Mouse (Mus musculus) liver, embryonic 16.5 days (tissue): Measurements from ENCODE around the gene Spout1. TPM values are rescaled to one million over a fixed set of nuclear protein-coding genes. Genes with fewer than 3 reads are reported as not detected.
"Not testable (repeated sequence)": the region's sequence is repeated elsewhere in the genome, so short reads cannot be mapped to it uniquely, and the experiment has no call there.

Experiments used
- ATAC-seq: fragments of 200-750 bp; cut with Nextera tagmentation; 2 replicates; pipeline ENCODE4 v1.8.0; 2017; ENCODE audit warnings: low read depth, mild to moderate bottlenecking, moderate number of reproducible peaks, moderate library complexity
- H3K27ac ChIP-seq: fragments of 300-500 bp; sonication (generic); 2 replicates; pipeline ENCODE4 v1.5.1; 2014; ENCODE audit warnings: mild to moderate bottlenecking, low read length
- H3K27me3 ChIP-seq: fragments of 300-500 bp; sonication (generic); 2 replicates; pipeline ENCODE4 v1.6.1; 2014; ENCODE audit warnings: low read depth, low read length, mixed read lengths; ENCODE audit not compliant: control insufficient read depth, insufficient read depth
- H3K36me3 ChIP-seq: fragments of 300-500 bp; sonication (generic); 2 replicates; pipeline ENCODE4 v1.6.1; 2014; ENCODE audit warnings: mild to moderate bottlenecking; ENCODE audit not compliant: control insufficient read depth, insufficient read depth
- H3K4me1 ChIP-seq: fragments of 300-500 bp; sonication (generic); 2 replicates; pipeline ENCODE4 v1.6.1; 2014; ENCODE audit warnings: low read depth, low read length, mixed read lengths; ENCODE audit not compliant: control insufficient read depth
- H3K4me2 ChIP-seq: fragments of 300-500 bp; sonication (generic); 2 replicates; pipeline ENCODE4 v1.6.1; 2014; ENCODE audit warnings: low read depth, low read length, mixed read lengths
- H3K4me3 ChIP-seq: fragments of 300-500 bp; sonication (generic); 2 replicates; pipeline ENCODE4 v1.5.1; 2014; ENCODE audit warnings: low read depth, mild to moderate bottlenecking, low read length
- H3K9ac ChIP-seq: fragments of 300-500 bp; sonication (generic); 2 replicates; pipeline ENCODE4 v1.6.1; 2014; ENCODE audit warnings: low read depth, low read length
- H3K9me3 ChIP-seq: fragments of 300-500 bp; sonication (generic); replicated peaks from 2 replicates; pipeline ENCODE4 v1.6.1; 2016; ENCODE audit warnings: low read length; ENCODE audit not compliant: control insufficient read depth
- WGBS: fragments of 180-500 bp; shearing (Covaris S2); extraction: QIAGEN DNeasy Blood & Tissue Kit; methylation state at CpG from one replicate; pipeline ENCODE4 v1.1.7; 2014; ENCODE audit not compliant: insufficient replicate concordance; 5-methylcytosine and 5-hydroxymethylcytosine counted together
- polyA plus RNA-seq: library from polyadenylated mRNA; unstranded; fragments of >200 nt; fragmentation: Nextera tagmentation; extraction: Ambion mirVana; gene quantifications from 2 replicates; pipeline ENCODE4 v1.2.1, GENCODE M21; 2015

Gene Spout1
- polyA plus RNA-seq, 1 experiment from 2014 or later, result 22.5 TPM

DNA sequence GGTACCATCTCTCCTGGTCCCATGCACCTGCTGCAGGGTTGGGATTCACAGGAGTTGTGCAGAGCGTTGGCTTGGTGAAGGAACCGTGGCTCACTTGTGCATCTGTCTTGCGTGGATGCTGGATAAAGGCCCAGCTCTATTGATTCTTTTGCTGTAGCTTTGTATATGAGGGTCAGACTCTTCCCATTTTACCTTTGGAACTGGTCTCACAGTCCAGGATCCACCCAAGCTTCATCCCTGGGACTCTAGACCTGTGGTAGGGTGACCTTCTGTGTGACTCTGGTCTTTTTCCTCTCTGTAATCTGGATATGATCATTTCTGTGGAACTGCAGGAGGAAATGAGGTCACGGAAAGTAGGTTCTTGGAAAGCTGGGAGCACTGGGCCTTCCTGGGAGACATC lies 33.8 kb downstream of the Spout1 start:
- H3K36me3 ChIP-seq, result peaks cover 20% of the 10 kb centered on the region
- no peaks in the 10 kb centered on the region for H3K27me3 ChIP-seq
- no peak overlapping the region for H3K4me3 ChIP-seq
- no peak overlapping the region for H3K9ac ChIP-seq
- ATAC-seq, result no peak
- H3K27ac ChIP-seq, result no peak overlapping the region
- no peak overlapping the region for H3K4me2 ChIP-seq
- WGBS, result 86% methylated on average over 4 of the region's 4 CpGs
- H3K9me3 ChIP-seq, result no peaks in the 10 kb centered on the region
- H3K4me1 ChIP-seq, result no peaks in the 10 kb centered on the region

DNA sequence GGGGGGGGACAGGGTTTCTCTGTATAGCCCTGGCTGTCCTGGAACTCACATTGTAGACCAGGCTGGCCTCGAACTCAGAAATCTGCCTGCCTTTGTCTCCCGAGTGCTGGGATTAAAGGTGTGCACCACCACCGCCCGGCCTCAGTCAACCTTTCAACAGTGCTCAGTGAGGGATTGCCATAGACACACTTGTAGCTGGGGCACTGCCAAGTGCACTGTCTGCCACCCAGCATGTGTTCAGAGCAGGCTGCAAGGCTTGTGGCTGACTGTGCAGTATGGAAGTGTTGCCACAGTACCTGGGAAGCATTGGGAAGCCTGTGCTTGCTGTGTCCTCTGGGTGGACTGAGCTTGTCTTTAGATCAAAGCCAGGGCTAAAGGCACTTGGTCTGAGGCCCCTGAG lies 38.2 kb downstream of the Spout1 start:
- WGBS, result 75% methylated on average over 4 of the region's 4 CpGs
- H3K4me3 ChIP-seq, H3K27me3 ChIP-seq, H3K9me3 ChIP-seq, H3K4me2 ChIP-seq, ATAC-seq, H3K9ac ChIP-seq, H3K36me3 ChIP-seq, H3K27ac ChIP-seq: not testable (repeated sequence)
- H3K4me1 ChIP-seq, result peaks cover 18% of the 10 kb centered on the region

DNA sequence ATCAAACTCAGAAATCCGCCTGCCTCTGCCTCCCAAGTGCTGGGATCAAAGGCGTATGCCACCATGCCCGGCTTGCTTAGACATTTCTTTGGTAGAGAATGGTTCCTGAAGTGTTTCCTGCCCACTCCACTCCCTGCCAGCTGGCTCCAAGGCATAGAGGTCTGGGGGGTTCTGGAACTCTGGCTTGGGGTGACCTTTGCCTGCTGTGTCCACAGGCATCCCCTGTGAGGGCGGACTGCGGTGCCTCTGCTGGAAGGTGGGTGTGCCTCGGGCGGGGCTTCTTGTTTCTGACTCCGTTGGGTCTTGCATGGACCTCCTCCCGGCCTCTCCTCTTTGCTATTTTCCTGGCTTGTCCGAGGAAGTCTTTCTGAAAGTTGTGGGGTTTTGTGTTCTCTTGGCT lies 41.8 kb downstream of the Spout1 start:
- Histone ChIP-seq H3K4me1 (peaks cover 36% of the 10 kb centered on the region), H3K9me3 (no peaks in the 10 kb centered on the region), H3K4me3 (no peak overlapping the region), H3K4me2 (no peak overlapping the region), H3K36me3 (no peaks in the 10 kb centered on the region; the same call in 1 of the 2 replicates), H3K27ac (no peak overlapping the region), H3K9ac (no peak overlapping the region), H3K27me3 (no peaks in the 10 kb centered on the region)
- 56% methylated on average over 10 of the region's 10 CpGs for WGBS
- ATAC-seq, result no peak

DNA sequence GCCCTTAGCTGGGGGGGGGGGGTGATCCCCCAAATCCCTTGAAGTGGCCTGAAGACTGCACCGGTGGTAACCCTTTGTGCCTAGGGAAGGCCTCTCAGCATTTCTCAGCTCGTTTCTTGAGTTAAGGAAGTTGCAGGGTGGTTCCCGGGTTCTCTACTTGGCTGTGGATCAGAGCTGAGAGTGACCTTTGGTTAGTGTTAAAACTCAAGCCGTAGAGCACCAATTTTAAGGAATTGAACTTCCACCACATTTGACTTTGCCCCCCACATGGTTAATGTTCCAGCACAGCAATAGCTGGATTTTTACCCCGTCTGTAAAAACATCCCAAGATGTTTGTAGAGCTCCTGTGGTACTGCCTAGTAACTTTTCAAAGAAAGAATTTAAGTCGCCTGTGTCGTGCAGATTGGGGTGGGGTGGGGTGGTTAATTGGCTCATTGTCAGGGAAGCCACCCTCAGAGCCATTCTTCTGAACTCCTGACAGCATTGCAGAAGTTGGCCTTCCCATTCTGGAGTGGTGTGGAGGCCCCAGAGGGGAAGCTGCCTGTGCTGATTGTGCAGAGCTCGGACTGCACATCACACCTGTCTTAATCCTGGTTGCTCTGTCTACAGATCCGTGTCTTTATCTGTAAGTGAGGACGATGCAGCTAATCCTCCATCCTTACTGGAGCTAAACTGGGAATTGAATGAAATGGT lies 43.2 kb downstream of the Spout1 start:
- H3K27ac ChIP-seq, result peak overlapping the region; percentile 71; the same call in 1 of the 2 replicates
- WGBS, result 31% methylated on average over 10 of the region's 10 CpGs

DNA sequence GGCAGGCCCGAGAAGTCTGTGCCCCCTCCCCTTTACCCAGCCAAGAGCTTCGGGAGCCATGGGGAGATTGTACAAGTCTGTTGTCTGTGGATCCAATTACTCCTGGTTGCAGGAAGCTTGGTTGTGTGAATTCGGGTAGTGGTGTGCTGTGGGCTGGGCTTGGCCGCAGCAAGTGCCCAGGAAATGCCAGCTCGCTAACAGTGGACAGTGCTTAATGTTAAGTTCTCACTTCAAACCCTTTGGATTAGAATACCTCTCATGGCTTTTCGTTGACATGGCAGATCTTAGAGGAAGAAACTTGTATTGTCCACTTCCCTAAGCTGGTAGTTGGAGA lies 43.9 kb downstream of the Spout1 start:
- no peak for ATAC-seq
- peak overlapping the region; percentile 71 for H3K27ac ChIP-seq
- WGBS, result 8% methylated on average over 6 of the region's 6 CpGs
- H3K36me3 ChIP-seq, result no peaks in the 10 kb centered on the region; the same call in 1 of the 2 replicates
- no peaks in the 10 kb centered on the region for H3K9me3 ChIP-seq
- H3K4me1 ChIP-seq, result peaks cover 36% of the 10 kb centered on the region
- peak overlapping the region; percentile 86 for H3K9ac ChIP-seq
- no peaks in the 10 kb centered on the region for H3K27me3 ChIP-seq
- H3K4me2 ChIP-seq, result peak overlapping the region; percentile 89
- H3K4me3 ChIP-seq, result peak overlapping the region; percentile 88

More for the DNA sequence above, 43.2 kb downstream of the Spout1 start:
- no peaks in the 10 kb centered on the region for H3K27me3 ChIP-seq
- peak overlapping the region; percentile 86 for H3K9ac ChIP-seq
- H3K4me3 ChIP-seq, result peak overlapping the region; percentile 88
- H3K36me3 ChIP-seq, result no peaks in the 10 kb centered on the region; the same call in 1 of the 2 replicates
- no peaks in the 10 kb centered on the region for H3K9me3 ChIP-seq
- peaks cover 36% of the 10 kb centered on the region for H3K4me1 ChIP-seq
- no peak for ATAC-seq
- H3K4me2 ChIP-seq, result peak overlapping the region; percentile 89

DNA sequence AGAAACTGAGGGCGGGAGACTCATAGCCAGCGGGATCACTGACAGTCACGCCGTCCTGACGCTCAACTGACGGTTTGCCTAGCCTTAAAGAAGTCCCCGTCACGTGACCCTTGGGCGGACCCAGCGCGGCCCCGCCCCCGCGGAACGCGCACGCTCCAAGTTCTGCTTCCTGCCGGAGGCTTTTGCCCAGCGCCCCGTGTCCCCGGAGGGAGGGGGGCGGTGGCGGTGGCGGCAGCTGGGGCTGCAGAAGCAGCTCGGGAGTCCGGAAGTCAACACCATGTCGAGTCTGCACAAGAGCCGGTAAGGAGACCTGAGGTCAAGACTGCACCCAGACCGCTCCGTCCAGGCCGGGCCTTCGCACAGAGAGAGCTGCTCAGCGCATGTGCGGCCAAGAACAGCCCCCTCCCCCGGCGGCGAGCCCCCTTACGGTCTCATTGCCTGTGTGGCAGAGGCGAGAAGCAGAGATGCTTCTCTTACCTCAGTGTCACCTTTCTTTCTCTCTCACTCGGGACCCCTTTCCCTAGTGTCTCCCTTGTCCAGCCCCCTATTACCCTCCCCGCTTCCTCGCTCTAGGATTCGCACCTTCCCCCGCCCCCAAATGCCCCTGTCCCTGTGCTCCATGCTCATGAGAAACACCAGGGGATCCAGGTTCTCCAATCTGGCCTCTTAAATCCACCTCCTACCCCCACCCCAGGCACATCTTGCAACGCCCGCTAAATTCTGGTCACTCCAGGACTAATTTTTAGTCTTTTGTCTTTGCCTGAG lies 44.5 kb downstream of the Spout1 start, which contains the start of gene Tbc1d13:
Gene Tbc1d13, plus strand, starts transcription at position 134 of the 765 bp plus-strand sequence.
- WGBS, result 0% methylated on average over 46 of the region's 46 CpGs
- peaks cover 36% of the 10 kb centered on the region for H3K4me1 ChIP-seq
- H3K27me3 ChIP-seq, result no peaks in the 10 kb centered on the region
- peak within 1 kb of the TSS; percentile 88 for H3K4me3 ChIP-seq
- H3K9ac ChIP-seq, result peak within 1 kb of the TSS; percentile 86
- no peaks in the 10 kb centered on the region for H3K9me3 ChIP-seq
- peak within 1 kb of the TSS; percentile 92 for H3K27ac ChIP-seq
- ATAC-seq, result peak; percentile 96
- H3K4me2 ChIP-seq, result peak within 1 kb of the TSS; percentile 89
- H3K36me3 ChIP-seq, result no peaks in the 10 kb centered on the region; the same call in 1 of the 2 replicates

DNA sequence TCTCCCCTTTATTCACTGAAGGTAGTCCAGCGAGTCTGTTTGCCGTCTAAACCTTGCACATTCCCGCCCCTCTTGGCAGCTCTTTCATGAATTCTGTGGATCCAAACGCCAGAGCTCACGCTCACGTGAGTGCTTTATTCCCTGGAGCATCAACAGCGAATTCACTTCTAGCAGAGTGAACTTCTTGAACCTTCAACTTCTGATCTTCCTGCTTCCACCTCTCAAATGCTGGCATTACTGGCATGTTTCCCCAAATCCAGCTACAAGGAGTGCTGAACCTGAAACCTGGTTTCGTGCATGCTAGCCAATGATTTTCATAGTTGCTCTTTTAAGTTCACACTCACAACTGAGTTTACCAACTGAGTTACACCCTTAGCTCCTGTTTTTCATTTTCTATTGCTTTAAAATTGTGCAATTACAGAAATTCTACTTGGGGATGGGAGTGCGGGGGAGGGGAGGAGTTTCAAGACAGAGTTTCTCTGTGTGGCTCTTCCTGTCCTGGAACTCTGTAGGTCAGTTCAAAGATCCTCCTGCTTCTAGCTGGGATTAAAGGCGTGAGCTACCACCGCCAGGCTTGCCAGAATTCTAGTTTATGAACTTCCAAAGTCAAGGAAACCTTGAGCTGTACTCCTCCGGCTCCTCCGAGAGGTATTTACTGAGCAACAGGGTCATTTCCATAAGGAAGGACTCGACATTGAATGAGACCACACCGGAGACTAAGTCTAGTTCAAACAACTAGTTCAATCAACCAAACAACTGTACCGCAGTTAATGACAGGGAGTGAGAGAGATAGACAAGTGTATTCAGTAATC lies 45.3 kb downstream of the Spout1 start:
- Histone ChIP-seq H3K27me3 (no peaks in the 10 kb centered on the region), H3K4me3 (peak overlapping the region; percentile 88), H3K27ac (peak overlapping the region; percentile 92), H3K4me1 (peaks cover 36% of the 10 kb centered on the region), H3K9ac (peak overlapping the region; percentile 86), H3K4me2 (peak overlapping the region; percentile 89), H3K9me3 (no peaks in the 10 kb centered on the region), H3K36me3 (no peaks in the 10 kb centered on the region; the same call in 1 of the 2 replicates)
- WGBS, result 28% methylated on average over 16 of the region's 16 CpGs
- ATAC-seq, result peak; percentile 31

DNA sequence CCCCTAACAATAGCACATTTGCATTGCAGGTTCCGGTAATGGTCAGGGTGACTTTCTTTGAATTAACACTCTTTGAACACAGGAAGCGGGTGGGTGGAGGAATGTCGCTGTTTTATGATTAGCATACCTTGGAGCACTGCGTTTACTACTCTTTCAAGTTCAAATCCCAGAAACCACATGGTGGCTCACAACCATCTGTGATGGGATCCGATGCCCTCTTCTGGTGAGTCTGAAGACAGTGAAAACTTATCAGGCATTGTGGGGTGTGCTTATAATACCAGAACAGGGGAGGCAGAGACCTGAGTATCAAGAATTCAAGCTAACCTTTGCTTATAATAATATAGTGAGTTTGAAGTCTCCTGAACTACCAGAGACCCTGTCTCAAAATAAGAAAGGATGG lies 47.0 kb downstream of the Spout1 start:
- peaks cover 29% of the 10 kb centered on the region for H3K4me1 ChIP-seq
- WGBS, result 59% methylated on average over 5 of the region's 5 CpGs
- H3K36me3 ChIP-seq, H3K4me2 ChIP-seq, H3K9ac ChIP-seq, ATAC-seq, H3K4me3 ChIP-seq, H3K27ac ChIP-seq, H3K9me3 ChIP-seq, H3K27me3 ChIP-seq: not testable (repeated sequence)
